Comparison of ENCODE assay signal across 20 mouse cellular contexts in the genomic region with DNA sequence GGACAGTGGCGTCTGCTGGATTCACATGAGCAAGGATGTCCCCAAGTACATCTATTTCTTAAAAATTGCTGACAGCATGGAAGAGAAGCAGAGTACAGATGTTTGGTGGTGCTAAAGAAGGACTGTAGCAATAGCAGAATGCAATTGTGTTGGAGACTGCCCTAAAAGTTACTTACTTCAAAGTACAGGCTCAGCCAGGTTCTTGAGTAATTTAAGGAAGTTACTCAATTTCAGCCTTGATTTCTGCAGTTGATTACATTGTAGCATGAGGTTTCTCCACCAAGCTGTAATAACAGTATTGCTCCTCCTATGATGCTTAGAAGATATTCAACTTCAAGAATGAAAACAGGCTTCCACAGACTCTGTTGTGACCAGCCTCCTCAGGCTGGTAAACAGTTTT.
DNase-seq lines count a peak whose midpoint lies in the region; ATAC-seq lines count a peak whose summit lies in the region.
"Had no signal": no experiment of that assay in that cellular context is flagged by ENCODE, and none has a peak within 500 bp of the region (broad histone marks: within the 10 kb centered on the region; RNA-seq: fewer than 3 reads in every experiment).

No protein-coding gene starts in this region.

- H3K9ac ChIP-seq in kidney, embryonic 16.5 days (replicated peaks; ENCODE audit: low read length), result no peak overlapping the region
- H3K9ac ChIP-seq: embryonic facial prominence, embryonic 13.5 days; forebrain, embryonic 13.5 days; forebrain, postnatal 0 days; heart, embryonic 12.5 days; hindbrain, embryonic 14.5 days had no signal

- WGBS in kidney, embryonic 16.5 days, result 33% methylated on average over 1 of the region's 1 CpGs

- no peaks in the 10 kb centered on the region for H3K27me3 ChIP-seq in kidney, embryonic 16.5 days (ENCODE audit: insufficient read depth, low read length)
- H3K27me3 ChIP-seq: embryonic facial prominence, embryonic 13.5 days; forebrain, embryonic 13.5 days; heart, embryonic 12.5 days had no signal

- H3K4me2 ChIP-seq in kidney, embryonic 16.5 days (replicated peaks; ENCODE audit: low read depth, low read length), result no peak overlapping the region
- H3K4me2 ChIP-seq: embryonic facial prominence, embryonic 13.5 days; forebrain, embryonic 13.5 days; heart, embryonic 12.5 days; hindbrain, embryonic 14.5 days had no signal

- H3K4me1 ChIP-seq in kidney, embryonic 16.5 days (ENCODE audit: insufficient read depth, low read length), result peaks cover 4% of the 10 kb centered on the region; the same call in 1 of the 2 replicates
- H3K4me1 ChIP-seq: forebrain, embryonic 13.5 days; heart, embryonic 12.5 days; hindbrain, embryonic 10.5 days had no signal

- H3K36me3 ChIP-seq in kidney, embryonic 16.5 days (ENCODE audit: insufficient read depth, low read length), result no peaks in the 10 kb centered on the region
- H3K36me3 ChIP-seq: embryonic facial prominence, embryonic 13.5 days; G1E; heart, embryonic 12.5 days; hindbrain, embryonic 10.5 days had no signal

- ATAC-seq in kidney, embryonic 16.5 days (ENCODE audit: low FRiP score, low TSS enrichment), result no peak
- peak; percentile 51; the same call in 1 of the 2 replicates for ATAC-seq in megakaryocyte, adult 5-6 weeks (ENCODE audit: poor library complexity, severe bottlenecking)
- ATAC-seq in monocyte, adult 5-6 weeks (replicated peaks; ENCODE audit: insufficient number of reproducible peaks, low FRiP score, low TSS enrichment, poor library complexity, severe bottlenecking), result no peak
- ATAC-seq: CD4-positive, CD25-positive, alpha-beta regulatory T cell, adult 4 months; forebrain, embryonic 13.5 days; forebrain, postnatal 0 days had no signal

- H3K9me3 ChIP-seq in kidney, embryonic 16.5 days (ENCODE audit: low read length), result peaks cover 5% of the 10 kb centered on the region; the same call in 1 of the 2 replicates
- H3K9me3 ChIP-seq: embryonic facial prominence, embryonic 13.5 days; forebrain, embryonic 13.5 days; heart, embryonic 12.5 days had no signal

- no peak overlapping the region for H3K4me3 ChIP-seq in kidney, embryonic 16.5 days (ENCODE audit: low read length)
- H3K4me3 ChIP-seq: embryonic facial prominence, embryonic 13.5 days; forebrain, embryonic 13.5 days; heart, embryonic 12.5 days; hindbrain, embryonic 10.5 days had no signal

- H3K27ac ChIP-seq in kidney, embryonic 16.5 days (ENCODE audit: low read length), result 0 out of 2 replicates have a peak overlapping the region, but pooled peaks have one; percentile 18
- H3K27ac ChIP-seq: embryonic facial prominence, embryonic 13.5 days; forebrain, embryonic 13.5 days; hindbrain, embryonic 10.5 days; hindbrain, embryonic 14.5 days had no signal

- DNase-seq in kidney, adult 9 months, result no peak
- DNase-seq in lung, postnatal 25 days (ENCODE audit: low spot score), result peak; percentile 12
- no peak for DNase-seq in lung, postnatal 14 days
- DNase-seq: adrenal gland, postnatal 10 days; B cell, adult 2 months; cerebellum, adult 11-12 months; cerebellum, adult 9-10 months; cerebellum, postnatal 25 days; forebrain, postnatal 0 days; gastrocnemius, postnatal 14 days had no signal
